Mouse (Mus musculus) left cerebral cortex, adult 9 months (tissue): ENCODE results near the gene Ddx51.

Experiments used
- DNase-seq, 2 experiments: peaks; one replicate each; pipeline ENCODE4 v3.0.0; 2022; ENCODE audit warnings: low spot score in 2 of 2

Ddx51 gene

GRCm38 (mm10) chr5:110652719-110653648 is at the start of gene Ddx51, which contains the start of gene Noc4l:
TSS of gene Ddx51 (plus strand) at chr5:110653451.
TSS of gene Noc4l (minus strand) at chr5:110653417.
- DNase-seq, result peak; percentile 73 to 93

- DNase-seq, result no peak
Measured at GRCm38 (mm10) chr5:110604311-110604710, 48.9 kb upstream of the Ddx51 start.

GRCm38 (mm10) chr5:110605531-110606221 is 47.6 kb upstream of the Ddx51 start:
- DNase-seq, result peak in 1 of 2 experiments; percentile 15

GRCm38 (mm10) chr5:110607767-110608166 is 45.5 kb upstream of the Ddx51 start:
- DNase-seq, result no peak

- DNase-seq, result no peak
Measured at GRCm38 (mm10) chr5:110608336-110608735, 44.9 kb upstream of the Ddx51 start.

- no peak for DNase-seq
Measured at GRCm38 (mm10) chr5:110608941-110609340, 44.3 kb upstream of the Ddx51 start.

GRCm38 (mm10) chr5:110609425-110609824 is 43.8 kb upstream of the Ddx51 start:
- no peak for DNase-seq

- DNase-seq, result no peak
Measured at GRCm38 (mm10) chr5:110609868-110610267, 43.4 kb upstream of the Ddx51 start.

- DNase-seq, result no peak
Measured at GRCm38 (mm10) chr5:110610484-110610883, 42.8 kb upstream of the Ddx51 start.

- no peak for DNase-seq
Measured at GRCm38 (mm10) chr5:110611435-110612158, 41.7 kb upstream of the Ddx51 start.

- no peak for DNase-seq
Measured at GRCm38 (mm10) chr5:110619226-110619625, 34.0 kb upstream of the Ddx51 start.

- no peak for DNase-seq
Measured at GRCm38 (mm10) chr5:110624319-110624718, 28.9 kb upstream of the Ddx51 start.

- DNase-seq, result peak in 1 of 2 experiments; percentile 28
Measured at GRCm38 (mm10) chr5:110627351-110627750, 25.9 kb upstream of the Ddx51 start.

- no peak for DNase-seq
Measured at GRCm38 (mm10) chr5:110628156-110628555, 25.1 kb upstream of the Ddx51 start.

GRCm38 (mm10) chr5:110629525-110630120 is 23.6 kb upstream of the Ddx51 start:
- DNase-seq, result no peak

GRCm38 (mm10) chr5:110635951-110636707 is 17.1 kb upstream of the Ddx51 start:
- DNase-seq, result peak in 1 of 2 experiments; percentile 25

GRCm38 (mm10) chr5:110638306-110639074 is 14.8 kb upstream of the Ddx51 start:
- no peak for DNase-seq

- peak; percentile 48 to 92 for DNase-seq
Measured at GRCm38 (mm10) chr5:110639459-110639858, 13.8 kb upstream of the Ddx51 start.

GRCm38 (mm10) chr5:110646377-110646776 is 6.9 kb upstream of the Ddx51 start:
- DNase-seq, result no peak

GRCm38 (mm10) chr5:110653686-110654085 is 435 bp downstream of the Ddx51 start:
- DNase-seq, result peak in 1 of 2 experiments; percentile 12
